Mouse (Mus musculus): ENCODE data around the gene Cdyl.

Cdyl gene

DNA sequence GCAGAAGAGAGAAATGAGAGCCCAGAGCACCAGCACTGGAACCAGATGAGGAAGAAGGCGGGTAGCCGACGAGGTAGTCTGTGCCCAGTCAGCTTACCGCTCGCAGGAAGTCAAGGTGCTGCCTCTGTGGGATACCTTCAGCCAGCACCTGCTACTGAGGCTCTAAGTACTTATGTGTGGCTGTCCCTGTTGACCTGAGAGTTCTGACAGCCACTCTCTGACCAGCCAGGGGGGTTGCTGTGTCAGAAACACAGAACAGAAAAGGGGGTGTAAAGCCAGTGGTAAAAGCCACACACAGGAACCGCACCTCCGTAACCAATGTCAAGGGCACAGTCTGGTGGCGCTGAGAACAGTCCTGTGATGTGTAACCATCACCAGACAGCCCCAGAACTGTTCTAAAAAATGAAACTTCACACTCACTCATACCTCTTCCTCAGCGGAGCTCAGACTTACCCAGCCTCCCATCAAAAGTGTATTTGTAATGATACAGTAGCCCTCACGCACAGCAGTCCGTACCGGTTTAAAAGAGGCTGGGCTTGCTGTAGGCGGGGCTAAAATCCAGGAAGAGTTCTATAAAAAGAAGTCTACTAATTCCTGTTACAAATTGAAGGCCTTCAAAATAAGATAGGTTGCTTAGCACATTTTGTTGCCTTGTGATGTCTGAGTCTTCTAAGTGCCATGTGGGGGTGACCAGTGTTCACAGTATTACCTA is 138.3 kb downstream of the Cdyl start:
- peak; percentile 82 for DNase-seq (ENCODE audit: low read depth, low spot score)

DNA sequence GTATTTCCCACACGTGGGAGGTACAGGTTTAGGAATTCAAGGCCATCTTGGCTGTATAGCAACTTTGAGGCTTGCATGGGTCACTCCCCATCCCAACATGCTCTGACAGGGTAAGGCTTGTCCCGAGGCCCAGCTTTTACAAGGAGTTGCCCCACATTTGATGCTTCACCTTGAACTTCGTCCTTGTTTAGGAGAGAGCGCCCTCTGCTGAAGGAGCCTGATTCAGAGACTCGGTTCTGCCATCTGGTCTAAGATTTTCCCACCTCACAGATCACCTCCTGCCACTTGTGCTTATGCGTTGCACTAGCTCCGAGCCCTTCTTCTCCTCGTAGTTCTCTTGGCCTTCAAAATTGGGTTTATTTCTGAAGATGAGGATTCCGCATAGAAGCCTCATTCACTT is 139.0 kb downstream of the Cdyl start:
- peak; percentile 93 for DNase-seq (ENCODE audit: low read depth, low spot score)

DNA sequence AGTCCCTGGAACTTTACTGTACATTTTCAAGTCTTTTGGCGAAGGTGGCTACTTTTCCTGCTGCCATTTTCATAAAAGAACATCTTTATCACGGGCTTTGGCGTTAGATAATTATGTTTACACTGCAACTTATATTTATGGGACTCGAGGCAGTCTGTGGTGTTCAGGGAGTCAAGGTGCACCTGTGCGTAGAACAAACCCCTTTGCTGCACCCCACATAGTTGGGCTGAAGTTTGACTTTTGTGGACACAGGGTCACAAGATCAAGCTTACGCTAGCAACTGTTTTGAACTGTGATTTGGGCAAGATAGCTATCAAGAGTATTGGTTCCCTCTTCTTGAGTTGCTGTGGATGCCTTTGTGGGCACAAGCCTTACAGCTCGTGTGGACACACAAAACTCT is 140.6 kb downstream of the Cdyl start:
- DNase-seq (ENCODE audit: low read depth, low spot score), result peak; percentile 69

DNA sequence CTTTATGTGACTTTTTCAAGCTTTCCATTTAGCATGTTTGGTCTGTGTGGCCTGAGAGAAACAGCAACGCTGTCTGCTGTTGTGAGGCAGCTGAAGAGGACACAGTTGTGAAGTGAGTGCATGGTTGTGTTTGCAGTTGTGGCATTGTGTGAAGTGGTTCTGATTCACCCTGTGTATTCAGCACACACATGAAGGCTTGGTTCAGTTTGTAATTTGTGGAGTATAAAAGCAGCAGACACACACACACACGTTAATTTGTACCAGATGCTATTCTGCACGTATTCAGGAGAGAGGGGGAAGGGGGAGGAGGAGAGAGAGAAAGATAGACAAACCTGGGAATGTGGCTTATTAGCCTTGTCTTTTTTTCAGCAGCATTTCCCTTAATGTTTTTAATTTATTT is 146.1 kb downstream of the Cdyl start:
- DNase-seq (ENCODE audit: low read depth, low spot score), result peak; percentile 66

DNA sequence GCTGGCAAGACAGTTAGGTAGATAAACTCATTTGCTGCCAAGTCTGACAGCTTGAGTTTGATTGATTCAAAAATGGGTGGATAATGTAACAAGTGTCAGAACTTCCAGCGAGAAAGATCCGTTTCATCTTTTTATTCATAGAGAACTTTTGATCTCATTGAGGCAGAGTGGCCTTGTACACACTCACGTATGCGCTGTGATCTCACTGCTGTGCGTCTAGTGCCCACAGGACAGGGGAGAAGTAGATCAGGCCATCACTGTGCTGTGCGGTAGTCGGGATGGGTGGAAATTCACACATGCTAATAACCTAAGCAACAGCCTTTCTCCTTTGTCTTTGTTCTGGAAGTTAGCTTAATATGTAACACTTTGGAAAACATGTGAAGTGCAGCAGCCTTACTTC is 146.5 kb downstream of the Cdyl start:
- peak; percentile 66 for DNase-seq (ENCODE audit: low read depth, low spot score)

DNA sequence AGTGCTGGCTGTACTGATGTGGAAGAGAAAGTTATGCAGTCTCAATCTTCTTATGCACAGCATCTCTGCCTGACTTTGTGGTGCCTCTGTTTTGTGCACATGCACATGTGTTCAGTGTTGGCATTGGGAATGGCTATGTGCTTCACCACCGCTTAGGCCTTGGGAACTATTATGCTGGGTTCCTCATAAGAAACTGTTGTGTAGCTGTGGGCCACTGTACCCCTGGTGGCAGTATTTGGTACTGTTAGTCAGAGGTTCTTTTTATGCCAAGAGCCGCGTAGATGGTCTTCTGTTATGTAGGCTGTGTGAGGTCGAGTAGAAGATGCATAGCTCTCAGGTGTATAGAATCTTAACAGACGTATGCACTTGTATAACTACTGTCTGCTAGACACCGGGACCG is 147.4 kb downstream of the Cdyl start:
- peak; percentile 90 for DNase-seq (ENCODE audit: low read depth, low spot score)

DNA sequence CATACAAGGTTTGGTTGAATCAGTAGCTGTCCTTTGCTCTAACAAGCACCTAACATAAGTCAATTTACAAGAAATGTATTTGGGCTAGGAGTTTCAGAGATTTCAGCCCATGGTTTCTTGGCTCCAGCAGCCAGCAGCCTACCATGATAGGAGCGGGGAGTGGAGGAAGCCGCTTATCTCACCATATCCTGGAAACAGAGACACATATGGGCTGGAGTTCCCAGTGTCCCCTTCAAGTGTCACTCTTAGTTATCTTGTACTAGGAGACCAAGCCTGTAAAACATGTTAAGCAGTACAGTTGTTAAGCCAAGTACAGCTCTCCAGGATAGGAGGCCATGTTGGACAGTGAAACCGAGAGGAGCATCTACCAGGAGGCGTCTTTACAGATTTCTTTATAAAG is 147.9 kb downstream of the Cdyl start:
- DNase-seq (ENCODE audit: low read depth, low spot score), result no peak

DNA sequence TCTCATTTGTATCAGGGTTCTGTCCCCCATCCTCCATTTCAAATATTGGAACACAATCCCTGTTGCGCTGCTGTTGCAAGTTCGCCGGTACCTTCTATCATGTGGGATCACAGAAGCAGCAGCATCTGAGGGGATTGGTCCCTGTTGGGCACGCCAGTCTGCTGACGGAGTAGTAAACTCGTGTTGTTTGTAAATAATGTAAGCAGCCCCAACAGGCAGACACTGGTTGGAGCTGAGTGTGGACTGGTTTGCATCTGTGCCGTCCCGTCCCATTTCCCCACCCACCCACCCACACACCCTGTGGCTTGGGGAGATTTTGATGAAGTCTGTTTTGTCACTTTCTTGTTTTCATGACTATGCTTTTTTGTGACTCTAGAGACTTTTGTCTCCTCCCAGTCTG is 148.3 kb downstream of the Cdyl start:
- DNase-seq (ENCODE audit: low read depth, low spot score), result peak; percentile 64

DNA sequence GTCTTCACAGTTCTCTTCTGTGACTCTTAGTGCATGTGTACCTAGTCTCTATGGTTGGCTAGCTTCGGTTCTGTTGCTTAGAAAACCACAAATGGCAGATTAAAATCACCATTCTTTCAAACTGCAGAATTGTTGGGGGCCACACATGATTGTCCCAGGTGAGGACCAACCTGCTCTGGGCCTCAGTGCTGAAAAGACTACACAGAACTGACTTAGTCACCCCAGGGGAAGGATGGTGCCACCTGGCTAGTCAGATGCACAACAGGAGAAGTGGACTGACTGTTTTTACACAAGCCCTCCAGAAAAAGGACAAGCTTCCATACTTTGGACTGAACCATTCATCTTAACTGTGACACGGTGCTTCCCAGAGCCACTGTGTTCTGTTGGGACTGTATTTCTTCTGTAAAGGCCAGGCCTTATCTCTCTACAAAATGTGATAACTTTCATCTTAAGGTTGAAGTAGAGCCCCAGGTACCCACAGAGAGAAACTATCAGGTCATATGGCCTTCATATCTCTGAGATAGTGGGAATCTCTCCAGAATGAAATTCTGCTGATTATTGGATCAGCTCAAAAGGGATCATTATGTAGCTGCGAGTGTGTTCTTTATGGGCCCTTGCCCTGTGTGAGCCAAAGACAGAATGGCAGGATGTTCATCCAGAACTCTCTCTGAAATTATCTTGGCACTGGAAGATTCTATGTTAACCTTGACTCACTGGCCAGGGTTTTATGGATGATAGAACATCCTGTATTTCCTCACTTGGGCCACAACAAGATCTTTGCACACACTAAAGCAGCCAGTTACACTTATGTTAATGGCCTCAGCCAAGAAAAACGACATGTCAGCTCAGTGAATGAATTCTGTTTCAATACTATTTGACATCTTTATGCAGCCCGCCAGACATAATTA is 149.9 kb downstream of the Cdyl start:
- DNase-seq (ENCODE audit: low read depth, low spot score), result peak; percentile 56

DNA sequence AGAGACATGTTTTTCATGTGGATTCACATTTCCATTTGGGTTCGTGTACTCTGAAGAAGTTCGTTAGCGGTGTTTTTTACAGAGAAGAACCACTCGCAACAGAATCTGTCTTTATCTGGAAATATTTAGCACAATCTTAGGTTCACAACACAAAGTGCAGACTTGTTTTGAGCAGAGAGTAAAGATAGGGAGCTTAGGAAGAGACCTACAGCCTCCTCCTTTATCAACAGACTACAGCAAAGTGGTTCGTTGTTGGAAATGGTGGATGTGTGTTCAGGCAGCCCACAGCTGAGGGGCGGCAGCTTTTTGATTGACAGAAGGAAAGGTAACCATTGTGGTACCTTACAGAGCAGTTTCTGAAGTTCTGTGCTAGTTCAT is 150.5 kb downstream of the Cdyl start:
- DNase-seq (ENCODE audit: low read depth, low spot score), result peak; percentile 37

DNA sequence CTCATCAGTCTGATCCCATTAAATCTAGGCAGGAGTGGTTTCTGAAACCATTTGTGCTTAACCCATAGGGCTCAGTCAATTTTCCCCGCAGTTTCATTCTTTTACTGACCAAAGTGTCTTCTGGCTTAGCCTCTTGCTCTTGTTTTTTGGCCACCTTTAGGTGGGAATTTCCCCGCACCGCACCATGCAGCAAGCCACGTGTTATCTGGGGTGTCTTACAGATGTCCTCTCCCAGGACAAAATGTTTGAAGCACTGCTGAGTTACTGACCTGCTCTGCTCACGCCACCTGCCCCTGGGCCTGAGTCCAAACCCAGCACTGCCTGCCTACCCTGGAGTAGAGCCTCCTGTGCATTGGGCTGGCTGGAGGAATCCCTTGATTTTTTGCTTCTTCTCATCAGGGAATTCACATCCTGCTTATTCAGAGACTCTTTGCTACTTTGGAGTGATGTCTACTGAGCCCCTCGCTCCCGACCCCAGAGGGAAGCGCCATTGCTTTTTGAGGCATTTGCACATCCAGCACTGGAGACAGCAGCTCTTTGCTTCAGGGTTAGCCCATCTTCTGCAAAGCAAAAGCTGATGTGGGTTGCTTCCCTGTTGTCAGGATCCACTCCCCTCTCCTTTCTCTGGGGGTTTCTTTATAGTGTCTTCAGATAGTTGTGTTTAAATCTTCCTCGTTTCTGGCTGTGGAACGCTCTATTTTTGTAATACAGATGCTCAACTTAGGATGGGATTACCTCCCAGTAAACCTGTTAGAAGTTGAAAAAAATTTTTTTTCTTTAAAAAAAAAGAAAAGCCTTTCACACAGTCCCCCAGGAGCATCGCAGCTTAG is 151.9 kb downstream of the Cdyl start:
- peak; percentile 73 for DNase-seq (ENCODE audit: low read depth, low spot score)

DNA sequence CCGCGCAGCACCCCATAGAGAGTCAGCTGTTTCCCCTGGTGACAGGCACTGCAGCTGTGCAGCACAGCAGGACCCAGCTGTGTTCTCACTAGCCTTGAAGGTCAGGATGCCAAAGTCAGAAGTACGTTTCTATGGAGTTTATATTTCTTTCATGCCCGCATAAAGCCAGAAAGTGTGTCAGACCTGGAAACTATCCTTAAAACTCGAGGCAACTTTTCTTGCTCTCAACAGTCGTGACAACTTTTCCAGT is 152.5 kb downstream of the Cdyl start:
- DNase-seq (ENCODE audit: low read depth, low spot score), result peak; percentile 84

DNA sequence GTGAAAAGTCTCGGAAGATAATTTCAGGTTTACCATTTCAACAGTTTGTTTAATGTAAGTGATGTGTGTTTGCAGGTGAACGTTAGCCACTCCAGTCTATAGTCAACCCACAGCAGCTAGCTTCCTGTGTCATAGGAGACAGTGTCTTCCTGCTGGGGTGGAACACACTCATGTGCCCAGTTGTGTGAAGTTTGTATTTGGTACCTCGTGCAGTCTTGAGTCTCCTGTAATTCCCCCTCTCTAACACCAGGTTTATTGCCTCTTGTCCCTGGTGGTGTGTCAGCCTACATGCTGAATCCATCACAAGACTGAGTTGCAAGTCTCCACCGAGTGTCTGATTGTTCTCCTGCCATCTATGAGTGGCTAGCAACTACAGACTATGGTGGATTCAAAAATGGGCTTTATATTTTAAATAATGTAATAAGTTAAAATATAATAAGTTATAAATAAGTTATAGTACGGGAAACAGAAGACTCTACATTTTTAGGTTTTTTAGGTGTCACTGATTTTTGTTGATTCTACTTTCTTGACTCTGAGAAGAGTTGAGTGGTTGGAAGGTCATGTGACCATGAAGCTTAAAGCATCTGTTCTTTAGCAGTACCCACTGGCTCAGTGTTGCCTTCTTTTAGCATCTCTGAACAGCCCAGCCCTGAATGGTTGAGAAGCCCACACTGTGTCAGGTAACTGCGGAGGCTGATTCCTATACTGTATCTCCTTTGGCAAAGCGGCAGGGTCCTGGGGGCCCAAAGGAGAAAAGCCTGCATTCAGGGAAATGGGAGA is 153.9 kb downstream of the Cdyl start:
- peak; percentile 55 for DNase-seq (ENCODE audit: low read depth, low spot score)

DNA sequence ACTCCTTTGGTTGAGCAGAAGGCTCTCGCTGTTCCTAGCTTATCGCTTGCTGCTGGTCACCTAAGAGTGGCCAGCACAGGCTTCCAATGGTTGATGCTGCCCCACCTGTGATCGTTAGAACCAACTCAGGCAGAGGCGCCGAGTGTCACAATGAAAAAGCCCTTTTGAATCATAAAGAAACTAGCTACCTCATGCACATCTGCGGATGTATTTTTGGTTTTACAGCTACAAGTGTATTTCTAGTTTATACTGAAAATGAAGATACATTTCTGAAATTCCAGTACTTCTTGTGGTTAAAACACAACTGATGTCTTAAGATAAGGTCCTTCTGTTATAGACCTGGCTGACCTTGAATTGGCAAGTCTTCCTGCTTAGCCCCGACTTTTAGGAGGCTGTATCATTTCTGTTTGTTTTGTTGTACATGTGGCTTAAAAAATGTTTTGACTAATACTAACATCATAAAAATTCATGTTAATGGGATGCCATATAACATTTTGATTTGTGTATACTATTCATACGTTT is 155.6 kb downstream of the Cdyl start:
- peak; percentile 90 for DNase-seq (ENCODE audit: low read depth, low spot score)

DNA sequence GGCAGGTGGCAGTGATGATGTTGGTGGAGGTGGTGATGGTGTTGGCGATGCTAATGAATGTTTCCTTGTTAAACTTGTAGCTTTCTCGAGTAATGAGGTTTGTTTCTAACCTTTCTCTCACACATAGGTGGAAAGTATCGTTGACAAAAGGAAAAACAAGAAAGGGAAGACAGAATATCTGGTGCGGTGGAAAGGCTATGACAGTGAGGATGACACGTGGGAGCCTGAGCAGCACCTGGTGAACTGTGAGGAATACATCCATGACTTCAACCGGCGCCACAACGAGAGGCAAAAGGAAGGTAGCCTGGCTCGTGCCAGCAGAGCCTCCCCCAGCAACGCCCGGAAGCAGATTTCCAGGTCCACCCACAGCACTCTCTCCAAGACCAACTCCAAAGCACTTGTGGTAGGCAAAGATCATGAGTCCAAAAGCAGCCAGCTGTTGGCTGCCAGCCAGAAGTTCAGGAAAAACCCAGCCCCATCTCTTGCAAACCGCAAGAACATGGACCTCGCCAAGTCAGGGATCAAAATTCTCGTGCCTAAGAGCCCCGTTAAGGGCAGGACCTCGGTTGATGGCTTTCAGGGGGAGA is 156.2 kb downstream of the Cdyl start:
- DNase-seq (ENCODE audit: low read depth, low spot score), result peak; percentile 45

DNA sequence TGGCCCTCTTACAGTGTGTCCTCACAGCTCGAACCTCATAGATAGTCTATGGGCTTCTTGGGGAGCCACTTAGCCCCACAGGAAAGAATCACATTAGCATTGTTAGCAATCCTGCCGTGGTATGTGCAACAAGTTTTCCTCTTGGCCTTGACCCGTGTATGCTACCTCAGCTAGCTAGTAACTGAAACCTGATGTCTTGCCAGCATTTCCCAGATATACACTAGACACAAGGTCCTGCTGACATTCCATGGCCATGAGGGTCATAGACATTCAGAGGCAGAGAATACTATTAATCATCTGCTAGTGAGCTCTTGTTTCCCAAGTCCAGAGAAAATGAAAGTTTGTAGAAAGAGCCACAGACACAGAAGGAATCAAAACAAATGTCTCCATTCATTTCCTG is 158.0 kb downstream of the Cdyl start:
- DNase-seq (ENCODE audit: low read depth, low spot score), result no peak

DNA sequence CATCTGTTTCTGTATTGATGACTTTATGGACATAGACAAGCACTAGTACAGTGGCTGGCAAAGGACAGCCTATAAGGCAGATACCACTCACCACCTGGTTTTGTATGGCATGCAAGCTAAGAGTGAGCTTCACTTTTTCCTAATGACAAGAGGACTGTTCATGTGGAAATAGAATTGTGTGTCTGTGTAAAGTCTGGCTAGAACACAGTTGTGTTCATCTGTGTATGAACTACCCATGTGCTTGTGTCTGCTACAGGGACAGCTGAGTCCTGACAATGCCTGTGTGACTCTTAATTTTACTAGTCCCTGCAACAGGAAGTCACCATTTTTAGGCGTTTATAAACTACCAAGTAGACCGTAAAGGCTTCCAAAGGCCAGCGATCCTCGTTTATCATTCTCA is 158.4 kb downstream of the Cdyl start:
- peak; percentile 59 for DNase-seq (ENCODE audit: low read depth, low spot score)

DNA sequence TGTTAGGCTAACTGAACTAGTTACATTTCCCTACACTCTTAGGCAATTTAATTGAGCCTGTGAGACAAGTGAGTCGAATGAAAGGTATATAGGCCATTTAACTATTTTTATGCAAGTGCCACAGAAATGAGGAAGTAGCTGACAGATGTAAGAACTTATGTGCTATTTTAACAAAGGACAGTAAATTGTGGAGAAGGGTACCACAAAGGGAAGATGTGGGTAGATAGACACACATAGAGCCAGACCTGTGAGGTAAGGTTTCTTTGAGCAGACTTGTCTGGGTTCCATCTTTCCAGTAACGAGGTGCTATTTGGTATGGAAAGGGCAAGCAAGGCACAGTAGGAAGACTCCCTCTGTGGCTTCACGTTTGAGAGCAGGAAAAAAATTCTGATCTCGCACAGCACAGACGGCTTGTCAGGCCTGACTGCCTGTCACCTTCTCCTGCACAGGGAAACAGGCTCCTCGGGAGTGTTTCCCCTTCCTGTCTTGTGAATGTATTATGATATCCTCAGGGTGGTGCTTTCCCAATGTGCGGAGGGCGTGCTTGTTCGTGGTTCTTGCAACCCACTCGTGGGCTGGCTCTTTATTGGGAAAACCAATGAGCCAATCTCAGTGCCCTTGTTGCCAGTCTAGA is 162.3 kb downstream of the Cdyl start:
- DNase-seq (ENCODE audit: low read depth, low spot score), result peak; percentile 72

DNA sequence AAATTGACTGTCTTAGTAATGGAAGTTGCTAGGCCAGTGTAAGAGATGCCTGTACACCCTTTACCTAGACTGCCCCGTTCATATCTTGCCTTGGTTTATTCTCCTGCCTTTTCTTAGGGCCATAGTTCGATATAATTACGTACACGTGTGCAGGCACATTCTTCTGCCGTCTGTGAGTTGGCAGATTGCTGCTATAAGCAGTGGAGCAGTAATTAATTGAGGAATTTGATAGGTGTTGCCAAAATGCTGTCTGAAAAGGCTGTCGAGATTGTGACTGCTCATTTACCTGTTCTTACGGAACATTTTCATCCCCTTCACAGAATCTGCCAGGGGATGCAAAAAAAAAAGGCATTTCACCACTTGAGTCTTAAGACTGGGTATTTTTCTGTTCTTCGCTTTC is 163.2 kb downstream of the Cdyl start:
- no peak for DNase-seq (ENCODE audit: low read depth, low spot score)

DNA sequence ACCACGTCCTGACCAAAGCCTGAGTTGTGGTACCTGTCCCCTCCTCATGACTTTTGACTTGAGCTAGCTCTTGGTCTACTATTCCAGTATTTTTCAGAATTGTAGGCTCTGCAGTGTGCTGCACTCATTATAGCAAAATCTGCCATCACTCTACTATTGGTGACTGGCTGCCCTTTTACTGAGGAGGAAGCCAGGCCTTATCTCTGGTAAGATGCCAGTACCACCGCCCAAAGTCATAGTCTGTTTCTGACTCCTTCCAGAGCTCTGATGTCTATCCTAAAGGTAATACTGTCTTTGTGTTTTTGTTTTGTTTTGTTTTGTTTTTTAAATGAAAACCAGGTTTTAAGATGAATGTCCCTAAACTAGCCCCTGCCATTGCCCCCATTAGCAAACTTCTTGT is 166.0 kb downstream of the Cdyl start:
- no peak for DNase-seq (ENCODE audit: low read depth, low spot score)

DNA sequence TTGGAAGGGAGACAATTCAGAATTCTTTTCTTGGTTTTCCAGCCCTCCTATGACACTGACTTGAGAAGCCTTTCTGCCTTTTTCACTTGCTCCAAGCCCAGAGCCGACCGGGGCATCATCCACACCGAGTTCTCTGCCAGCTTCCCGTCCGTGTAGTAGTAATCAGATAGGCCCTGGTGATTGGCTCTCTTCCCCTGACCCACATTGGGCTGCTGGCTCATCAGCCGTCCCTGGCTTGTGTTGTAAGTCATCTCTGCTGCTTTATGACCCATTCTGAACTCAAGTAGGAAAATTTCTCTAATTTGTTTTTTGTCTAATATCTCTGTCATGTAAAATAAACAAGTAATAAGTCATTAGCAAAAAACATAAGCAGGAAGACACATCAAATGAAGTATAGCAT is 173.0 kb downstream of the Cdyl start:
- DNase-seq (ENCODE audit: low read depth, low spot score), result no peak

All from A20 (cell line).